Mouse (Mus musculus) MEL (cell line): ENCODE results near the gene Dock3.

Experiments
- CTCF ChIP-seq, 3 experiments: IDR thresholded peaks in 2 of 3; conservative IDR thresholded peaks in 1 of 3; 2 replicates each; pipeline ENCODE4 v1.5.1; 2011 to 2012; ENCODE audit warnings: low read length in 3 of 3, low read depth in 2 of 3, mild to moderate bottlenecking in 2 of 3, improper control_type of control experiment in 1 of 3, inconsistent platforms in 1 of 3, mixed read lengths in 1 of 3, moderate library complexity in 1 of 3; ENCODE audit not compliant: control insufficient read depth in 1 of 3, insufficient read depth in 1 of 3, poor library complexity in 1 of 3, severe bottlenecking in 1 of 3
- ETS1 ChIP-seq: IDR thresholded peaks from 2 replicates; pipeline ENCODE4 v1.6.1; 2012; ENCODE audit warnings: low read depth, mild to moderate bottlenecking, inconsistent platforms, low read length, improper control_type of control experiment, moderate library complexity
- KAT2A ChIP-seq: conservative IDR thresholded peaks from 2 replicates; pipeline ENCODE4 v1.6.1; 2012; ENCODE audit warnings: low read depth, low read length, improper control_type of control experiment, inconsistent platforms
- MAFK ChIP-seq: IDR thresholded peaks from 2 replicates; pipeline ENCODE4 v1.6.1; 2011; ENCODE audit warnings: low read depth, mild to moderate bottlenecking, low read length, improper control_type of control experiment, borderline replicate concordance
- POLR2A ChIP-seq, 2 experiments: IDR thresholded peaks; 2 replicates each; pipeline ENCODE4 v1.6.1; 2011 to 2012; ENCODE audit warnings: low read length in 2 of 2, mild to moderate bottlenecking in 2 of 2, control low read depth in 1 of 2, improper control_type of control experiment in 1 of 2, low read depth in 1 of 2, moderate library complexity in 1 of 2; ENCODE audit not compliant: control insufficient read depth in 1 of 2, insufficient read depth in 1 of 2, poor library complexity in 1 of 2

DNA sequence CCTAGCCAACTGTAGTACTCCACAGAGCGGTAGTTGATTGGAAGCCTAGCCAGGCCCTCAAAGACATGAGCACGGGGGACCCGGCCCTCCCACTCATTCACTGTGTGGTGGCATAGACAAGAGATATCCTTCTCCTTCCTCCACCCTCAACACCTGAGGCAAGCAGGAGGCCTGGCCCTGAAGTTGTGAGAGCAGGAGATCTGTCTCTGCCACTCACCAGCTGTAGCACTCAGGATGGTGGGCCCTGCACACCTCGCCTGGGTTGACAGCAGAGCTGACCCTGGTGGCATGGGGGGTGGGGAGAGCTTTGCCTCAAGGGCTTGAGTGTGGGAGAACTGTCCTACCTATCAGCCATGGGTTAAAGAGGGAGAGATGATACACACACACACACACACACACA is 65.9 kb downstream of the Dock3 start:
- TF ChIP-seq CTCF (IDR thresholded peaks at IDR 0.05 in 2 of 3, conservative IDR thresholded peaks at IDR 0.05 in 1 of 3; ENCODE audit: control insufficient read depth in 1 of 3, insufficient read depth in 1 of 3, low read depth in 2 of 3, low read length in 3 of 3, poor library complexity in 1 of 3, severe bottlenecking in 1 of 3) (no peak), POLR2A (IDR thresholded peaks at IDR 0.05; ENCODE audit: control insufficient read depth in 1 of 2, insufficient read depth in 1 of 2, low read depth in 1 of 2, low read length in 2 of 2, poor library complexity in 1 of 2) (no peak), KAT2A (no peak), MAFK (no peak), ETS1 (no peak)
